Mouse (Mus musculus) brain, adult 2 months (tissue): ENCODE measurements around the gene Sec22a.
A peak's percentile ranks its signal among the peaks of the same experiment; 100 is the strongest.

Source experiments
- DNase-seq: peaks from one replicate; pipeline ENCODE4 v3.0.0; 2011; ENCODE audit warnings: low read depth, low spot score

Gene Sec22a

DNA sequence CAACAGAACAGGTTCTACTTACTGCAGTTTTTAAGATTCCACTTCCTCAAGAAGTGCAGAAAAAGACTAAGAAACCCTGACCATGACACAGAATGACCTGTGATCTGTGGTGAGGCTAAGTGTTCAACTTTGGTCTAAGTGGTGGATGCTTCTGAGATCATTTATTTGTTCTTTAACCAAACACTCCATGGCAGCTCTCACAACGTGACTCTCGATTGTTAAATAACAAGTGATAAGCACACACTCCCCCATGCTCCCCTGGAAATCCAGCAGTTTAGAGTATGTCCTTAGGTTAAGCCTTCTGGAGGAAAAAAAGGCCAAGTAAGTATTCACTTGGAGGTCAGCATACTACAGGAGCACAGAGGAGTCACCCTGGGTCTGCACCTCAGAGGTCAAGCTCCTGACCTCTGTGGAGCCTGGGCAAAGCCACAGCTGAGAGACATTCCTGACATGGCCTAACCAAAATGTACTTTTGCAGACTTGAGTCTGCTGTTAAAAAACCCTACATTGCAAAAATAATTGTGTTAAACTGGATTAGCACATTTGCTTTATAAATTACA is 53.1 kb downstream of the Sec22a start:
- no peak for DNase-seq

DNA sequence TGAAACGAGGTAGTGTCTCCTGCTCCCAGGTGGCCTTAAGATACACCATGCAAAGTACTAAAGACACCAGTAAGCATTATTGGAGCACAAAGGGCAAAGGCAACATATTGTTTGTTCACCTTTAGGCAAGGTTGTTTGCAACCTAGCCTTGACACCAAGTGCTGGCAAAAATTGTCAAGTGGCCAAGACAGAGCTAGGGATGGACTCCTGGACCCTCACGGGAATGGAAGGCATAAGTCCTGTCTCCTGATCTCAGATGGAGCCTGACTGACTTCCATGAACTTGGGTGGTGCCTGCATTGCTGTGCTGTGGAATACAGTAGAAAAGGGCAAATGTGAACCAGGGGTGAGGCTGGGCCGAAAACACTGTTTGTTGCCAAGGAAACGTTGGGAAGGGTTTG is 54.1 kb downstream of the Sec22a start:
- no peak for DNase-seq

DNA sequence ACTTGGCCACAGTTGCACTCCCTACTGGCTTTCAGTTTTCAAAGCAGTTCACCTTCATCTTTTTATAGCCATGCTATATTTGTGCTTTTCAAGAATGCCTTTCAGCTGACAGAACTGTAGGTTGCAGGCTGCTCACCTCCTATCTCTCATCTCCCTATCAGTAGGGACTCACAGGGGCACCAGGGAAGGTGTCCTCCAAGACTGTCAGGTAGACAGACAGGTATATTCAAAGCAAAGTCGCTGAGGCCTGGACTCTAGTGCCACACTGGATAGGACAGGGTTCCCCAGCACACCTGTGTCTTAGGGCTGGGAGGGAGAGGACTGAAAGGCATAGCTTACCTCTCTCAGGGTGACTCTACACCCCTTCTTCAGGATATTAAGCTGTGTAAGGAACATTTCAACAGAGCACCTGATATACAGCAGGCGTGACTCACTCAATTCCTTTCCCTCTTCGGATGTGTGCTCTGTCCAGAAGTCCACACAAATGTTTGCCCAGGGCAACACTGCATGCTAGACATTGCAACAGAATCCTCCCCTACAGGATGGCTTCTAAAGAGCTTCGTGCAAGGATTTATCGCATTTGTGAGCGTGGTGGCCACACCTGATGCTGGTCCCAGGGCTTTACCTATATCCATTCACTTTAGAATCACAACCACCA is 55.1 kb downstream of the Sec22a start:
- DNase-seq: peak; percentile 36

DNA sequence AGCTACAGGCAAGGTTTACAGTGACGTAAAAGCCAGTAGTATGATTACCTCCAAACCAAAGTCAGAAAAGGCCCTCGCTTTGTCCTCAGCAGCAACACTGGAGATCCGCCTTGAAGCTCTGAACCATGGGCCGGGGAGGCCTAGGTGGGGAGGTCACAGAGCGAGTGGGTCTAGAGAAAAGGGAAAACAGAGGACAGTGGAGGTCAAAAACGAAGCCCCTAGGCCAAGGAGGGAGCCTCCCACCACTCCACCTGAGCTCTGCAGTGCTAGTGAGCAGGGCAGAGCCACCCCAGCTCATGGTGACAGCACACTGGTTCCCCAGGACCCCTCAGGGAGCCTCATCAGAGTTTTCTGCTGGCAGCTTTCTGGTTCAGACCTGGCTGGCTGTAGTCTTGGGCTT is 55.7 kb downstream of the Sec22a start:
- DNase-seq: no peak

DNA sequence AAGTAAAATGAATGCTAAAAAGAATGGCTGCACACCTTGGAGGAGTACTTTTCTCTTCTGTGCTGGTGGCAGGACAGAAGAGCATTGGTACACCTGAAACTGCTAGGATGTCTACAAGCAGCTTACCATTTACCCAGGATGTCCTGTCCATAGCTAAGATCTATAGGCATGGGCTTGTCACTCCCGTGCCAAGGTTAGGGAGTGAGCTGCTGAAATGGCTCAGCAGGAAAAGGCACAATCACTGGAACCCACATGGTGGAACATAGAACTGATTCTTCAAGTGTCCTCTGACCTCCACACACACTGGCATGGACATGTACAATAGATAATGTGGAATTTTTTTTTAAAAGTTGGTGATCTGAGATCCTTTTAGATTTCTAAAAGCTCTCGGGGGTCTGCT is 56.4 kb downstream of the Sec22a start:
- DNase-seq: no peak

DNA sequence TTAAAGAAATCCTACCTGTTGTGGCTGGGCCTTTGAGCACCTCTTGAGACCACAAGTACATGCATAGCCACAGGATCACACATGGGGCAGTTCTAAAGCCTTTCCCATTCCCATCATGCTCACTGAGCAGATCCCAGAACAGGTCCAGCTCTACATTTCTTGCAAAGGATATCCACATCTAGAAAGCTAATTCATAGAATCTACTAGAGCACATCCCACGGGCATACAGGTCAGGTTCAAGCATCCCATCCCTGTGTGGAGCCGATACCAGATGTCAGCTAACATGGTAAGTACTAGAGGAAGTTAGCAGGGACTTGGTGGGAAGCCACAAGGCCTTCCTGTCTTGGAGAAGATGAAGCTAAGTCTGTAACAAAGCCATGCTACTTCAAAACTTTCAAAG is 57.1 kb downstream of the Sec22a start:
- DNase-seq: no peak

DNA sequence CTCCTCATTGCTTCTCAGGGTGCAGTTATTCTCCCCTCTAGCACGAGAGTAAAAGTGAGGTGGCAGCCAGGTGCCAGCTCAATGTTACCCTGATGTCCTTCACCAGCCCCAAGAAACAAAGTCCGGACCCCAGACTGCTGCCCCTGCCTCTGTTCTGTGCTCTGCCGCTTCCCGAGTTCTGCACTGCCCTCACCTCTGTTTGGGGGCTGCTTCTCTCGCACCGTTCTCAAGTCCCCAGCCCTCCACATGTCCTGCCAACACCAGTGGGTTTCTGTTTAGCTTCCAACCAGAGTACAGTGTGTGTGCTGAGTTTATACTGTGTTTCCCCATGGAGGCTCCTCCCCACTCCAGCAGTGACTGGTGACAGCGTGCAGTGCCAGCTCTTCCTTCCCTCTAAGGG is 58.5 kb downstream of the Sec22a start:
- no peak for DNase-seq

DNA sequence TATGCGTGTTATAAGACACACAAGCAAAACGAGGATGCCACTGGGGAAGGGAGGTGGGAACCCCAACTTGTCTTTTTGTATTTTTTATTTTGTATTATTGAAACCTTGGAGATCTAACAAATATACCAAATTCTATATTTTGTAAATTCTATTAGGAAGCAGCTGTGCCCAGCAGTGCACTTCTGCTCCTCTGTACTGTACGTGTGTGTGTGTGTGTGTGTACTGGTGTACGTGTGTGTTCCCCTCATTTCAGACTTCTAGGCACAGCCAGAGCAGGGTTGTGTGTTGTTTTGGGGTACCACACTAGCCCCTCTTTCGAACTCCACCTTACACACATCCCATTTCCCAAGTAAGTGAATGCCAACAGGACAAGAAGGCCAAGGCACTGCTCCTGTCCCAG is 59.3 kb downstream of the Sec22a start:
- no peak for DNase-seq

DNA sequence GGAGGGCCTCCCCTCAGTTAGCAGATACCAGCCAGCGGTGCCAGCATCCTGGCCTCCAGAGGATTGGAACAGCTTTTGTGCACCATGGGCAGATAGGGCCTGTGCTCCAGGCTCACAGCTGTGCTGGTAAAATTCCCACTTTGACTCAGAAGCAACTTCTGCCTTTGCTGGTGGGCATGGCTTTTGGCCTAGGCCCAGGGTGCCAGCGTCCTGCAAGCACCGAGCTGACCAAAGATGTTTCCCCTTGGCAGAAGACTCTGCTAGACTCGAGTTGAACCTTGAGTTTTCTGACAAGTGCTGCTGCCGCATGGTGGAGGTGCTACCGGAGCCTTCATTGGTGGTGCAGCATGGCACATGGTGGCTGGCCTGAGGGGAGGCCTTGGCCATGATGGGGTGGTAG is 60.0 kb downstream of the Sec22a start:
- no peak for DNase-seq

DNA sequence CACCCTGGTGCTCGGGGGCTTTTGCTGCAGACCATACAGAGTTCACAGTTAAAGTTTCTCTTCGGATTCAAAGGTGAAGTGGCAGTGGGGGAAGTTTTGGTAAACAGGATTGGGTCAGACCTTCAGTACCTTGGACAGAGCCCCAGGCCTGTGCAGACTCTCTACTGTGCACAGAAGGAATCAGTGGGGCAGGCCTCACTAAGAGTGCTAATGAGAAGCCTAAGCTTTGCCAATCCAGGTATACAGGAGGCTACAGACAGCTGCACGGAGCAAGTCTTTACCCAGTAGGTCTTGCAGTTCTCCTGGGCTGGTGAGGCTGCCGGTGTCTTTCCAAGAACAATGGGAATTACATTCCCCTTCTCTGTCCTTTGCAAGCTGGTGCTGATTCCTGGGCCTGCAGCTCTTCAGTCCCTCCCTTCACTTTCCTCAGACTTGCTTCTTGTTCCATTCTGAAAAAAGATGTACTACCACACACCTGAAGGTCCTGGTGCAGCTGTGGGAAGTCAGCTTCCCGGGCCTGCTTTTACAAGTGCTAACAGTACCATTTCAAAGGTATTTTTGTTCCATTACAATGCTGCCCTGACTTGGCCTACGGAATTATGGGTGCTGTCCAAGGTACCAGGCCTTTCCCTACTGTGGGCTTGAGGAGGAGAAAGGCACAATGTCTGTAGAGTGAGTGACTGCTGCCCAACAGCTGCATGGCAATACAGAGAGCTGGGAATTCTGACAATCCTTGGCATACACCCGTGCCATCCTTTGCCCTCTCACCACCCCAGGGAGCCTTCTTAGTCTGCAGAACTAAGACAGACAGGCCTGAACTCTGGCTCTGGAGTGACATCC is 61.1 kb downstream of the Sec22a start:
- no peak for DNase-seq

DNA sequence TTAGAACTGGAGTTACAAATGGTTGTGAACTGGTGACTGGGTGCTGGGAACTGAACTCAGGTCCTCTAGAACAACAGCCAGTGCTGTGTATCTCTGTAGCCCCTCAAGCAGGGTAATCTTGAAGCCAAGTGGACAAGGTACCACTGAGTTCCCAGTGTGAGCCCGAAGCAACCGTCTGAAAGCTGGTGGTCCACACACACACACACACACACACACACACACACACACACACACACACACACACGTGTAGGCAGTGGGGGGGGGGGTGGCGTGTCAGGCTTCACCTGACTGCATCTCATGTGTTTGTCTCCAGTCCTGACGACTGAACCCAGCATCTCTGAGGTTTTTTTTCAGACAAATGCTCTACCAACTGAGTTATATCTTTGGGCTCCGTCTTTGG is 63.6 kb downstream of the Sec22a start:
- no peak for DNase-seq

DNA sequence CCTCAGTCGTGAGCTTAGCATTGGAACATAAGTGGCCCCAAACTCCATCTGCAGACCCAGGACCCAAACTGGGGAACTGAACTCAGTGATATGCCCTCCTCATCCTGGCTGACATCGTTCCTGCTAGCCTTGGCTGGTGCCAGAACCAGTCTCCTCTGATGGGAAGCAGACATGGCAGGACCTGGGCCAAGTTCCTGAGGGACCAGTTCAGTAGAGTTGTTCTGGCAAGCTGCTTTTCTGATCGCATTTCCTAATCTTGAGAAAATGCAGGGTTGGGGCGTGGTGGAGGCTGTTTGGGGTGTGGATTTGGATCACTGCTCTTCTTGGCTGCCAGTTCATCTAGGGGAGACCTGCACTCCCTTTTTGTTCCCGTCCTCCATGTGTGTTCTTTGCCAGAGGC is 65.9 kb downstream of the Sec22a start:
- no peak for DNase-seq

DNA sequence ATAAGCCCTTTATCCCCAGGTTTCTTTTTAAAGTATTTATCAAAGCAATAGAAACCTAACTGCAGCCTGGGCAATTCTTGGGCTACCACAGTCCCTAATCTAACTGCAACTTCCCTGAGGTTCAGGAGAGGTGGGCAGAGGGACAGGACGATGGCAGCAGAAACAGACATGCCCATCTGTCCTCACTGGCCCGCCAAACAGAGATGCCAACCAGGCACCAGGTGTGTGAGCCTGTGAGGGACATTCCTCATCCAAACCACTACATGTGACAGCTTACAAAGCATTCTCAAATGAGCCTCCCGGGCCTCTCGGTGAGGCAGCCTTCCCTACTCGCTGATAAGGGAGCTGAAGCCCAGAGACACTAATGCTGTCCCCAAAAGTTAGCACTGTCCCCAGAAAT is 76.5 kb downstream of the Sec22a start:
- DNase-seq: no peak

DNA sequence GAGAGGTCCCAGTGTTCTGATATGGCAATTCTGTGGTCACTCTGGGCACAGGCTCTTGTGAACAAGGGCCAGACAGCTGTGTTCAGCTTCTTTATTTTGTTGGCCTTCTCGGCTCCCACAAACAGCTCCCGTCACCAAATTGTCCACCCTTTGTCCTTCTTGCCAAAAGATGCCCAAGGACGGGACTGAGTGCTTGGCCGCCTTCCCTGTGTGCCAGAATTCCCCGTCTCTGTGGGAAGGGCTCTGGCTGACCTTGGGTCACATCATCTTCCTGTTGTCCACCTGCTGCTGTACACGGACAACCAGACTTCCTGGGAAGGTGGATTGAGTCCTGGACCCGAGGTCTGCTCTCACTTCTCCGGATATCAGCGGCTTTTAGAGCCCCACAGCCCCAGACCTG is 77.9 kb downstream of the Sec22a start:
- DNase-seq: no peak

DNA sequence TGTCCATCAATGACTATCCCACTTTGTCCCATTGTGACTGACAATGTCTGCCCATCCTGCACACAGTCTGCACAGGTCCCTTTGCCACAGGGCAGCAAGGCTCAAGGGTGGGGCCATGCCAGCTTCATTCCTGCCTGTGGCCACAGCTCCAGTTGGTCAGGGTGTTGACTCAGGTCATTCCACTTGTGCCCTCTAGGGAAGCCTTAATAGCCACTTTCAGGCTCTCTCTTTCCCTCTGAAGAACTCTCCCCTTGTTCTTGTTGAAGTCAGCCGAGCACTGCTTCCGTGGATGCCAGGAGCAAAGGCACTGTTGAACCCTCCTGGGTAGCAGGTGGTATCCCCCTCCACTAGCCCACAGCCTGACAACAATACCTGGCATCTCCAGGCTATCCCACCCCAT is 81.3 kb downstream of the Sec22a start:
- no peak for DNase-seq

DNA sequence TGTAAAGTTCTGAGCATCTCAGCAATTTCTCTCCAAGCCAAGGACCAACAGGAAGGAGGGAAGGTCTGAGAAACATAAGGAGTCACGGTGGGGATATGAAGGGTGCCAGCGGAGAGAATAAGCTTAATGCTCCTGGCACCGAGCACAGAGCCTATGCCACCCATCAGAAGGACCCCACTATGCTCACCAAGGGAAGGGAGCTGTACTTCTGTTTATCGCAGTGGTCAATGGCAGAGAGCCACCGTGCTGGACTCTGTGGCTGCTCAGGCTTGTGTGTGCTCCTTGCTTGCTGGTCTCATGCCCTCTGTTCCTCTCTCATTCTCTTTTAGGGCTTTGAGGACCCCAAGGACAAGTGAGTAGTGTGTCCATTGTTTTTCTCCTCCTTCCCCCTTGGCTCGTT is 85.6 kb downstream of the Sec22a start:
- DNase-seq: no peak

DNA sequence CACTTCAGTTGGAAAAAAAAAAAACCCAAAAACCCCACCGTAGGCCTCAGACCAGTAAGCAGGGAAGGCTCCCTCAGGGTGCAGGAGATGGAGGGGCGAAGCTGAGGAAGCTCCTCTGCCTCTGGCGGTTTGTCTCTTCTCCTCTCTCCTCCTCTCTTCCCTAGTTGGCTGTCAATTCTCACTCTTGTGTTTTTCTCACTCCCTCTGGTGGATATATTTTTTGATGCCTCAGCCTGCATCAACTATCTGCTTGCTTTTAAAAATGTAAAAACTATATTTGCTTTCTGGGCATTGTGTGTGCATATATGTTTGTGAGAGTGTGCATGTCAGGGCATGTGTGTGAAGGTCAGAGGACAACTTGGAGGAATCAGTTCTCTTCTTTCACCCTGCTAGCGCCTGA is 91.3 kb downstream of the Sec22a start:
- DNase-seq: peak; percentile 40

DNA sequence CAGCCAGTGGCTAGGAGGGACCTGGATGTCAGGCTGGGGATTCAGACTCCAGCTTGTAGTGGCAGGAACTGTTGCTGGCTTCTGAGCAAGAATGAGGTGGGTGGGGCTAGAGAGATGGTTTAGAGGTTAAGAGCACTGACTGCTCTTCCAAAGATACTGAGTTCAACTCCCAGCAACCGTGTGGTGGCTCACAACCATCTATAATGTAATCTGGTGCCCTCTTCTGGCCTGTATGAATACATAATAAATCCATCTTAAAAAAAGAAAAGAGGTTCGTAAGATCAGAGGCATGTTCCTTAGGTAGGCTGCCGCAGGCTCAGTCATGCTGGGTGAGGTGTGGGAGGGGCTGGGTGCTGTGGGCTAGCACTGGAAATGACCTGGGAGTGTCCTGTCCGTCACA is 92.1 kb downstream of the Sec22a start:
- DNase-seq: peak; percentile 51

DNA sequence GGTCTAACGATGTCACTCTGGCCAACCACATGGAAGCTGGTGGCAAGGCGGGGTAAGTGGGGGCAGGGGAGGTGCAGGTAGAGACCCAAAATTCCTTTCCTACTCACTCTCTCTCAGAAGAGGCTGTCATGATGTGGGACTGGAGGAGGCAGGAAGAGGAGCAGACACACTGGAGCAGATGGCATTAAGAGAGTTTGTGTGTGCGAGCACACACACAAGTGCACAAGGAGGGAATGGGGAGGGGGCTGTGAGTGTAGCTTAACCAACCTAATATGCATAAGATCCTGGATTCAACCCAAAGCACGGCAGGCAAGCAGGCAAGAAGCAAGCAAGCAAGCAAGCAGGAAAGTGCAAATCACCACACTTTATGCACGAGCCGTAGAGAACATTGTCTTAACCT is 92.8 kb downstream of the Sec22a start:
- DNase-seq: no peak

DNA sequence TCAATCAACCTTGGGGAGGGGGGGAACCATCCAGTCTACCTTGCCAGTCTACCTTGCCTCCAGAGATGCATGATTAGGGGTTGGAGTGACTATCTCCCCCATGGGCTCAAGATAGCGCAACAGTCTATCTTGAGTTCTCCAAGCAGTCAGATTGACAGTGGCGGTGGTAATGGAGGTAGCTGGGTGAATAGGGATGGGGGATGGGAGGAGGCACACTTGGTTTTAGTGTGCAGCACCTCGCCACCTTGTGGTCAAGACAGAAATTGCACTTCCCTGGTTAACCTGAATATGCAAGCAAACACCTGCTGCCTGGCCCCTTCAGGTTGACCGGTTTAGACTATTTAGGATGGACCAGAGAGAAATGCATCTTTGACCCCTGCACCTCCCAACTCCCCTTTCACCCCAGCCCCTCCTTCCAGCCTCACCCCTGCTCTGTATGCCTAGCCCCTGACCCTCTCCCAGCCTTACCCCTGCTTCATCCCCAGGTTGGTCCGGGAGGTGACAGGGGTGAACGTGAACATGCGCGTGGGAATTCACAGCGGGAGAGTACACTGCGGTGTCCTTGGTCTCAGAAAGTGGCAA is 93.3 kb downstream of the Sec22a start:
- peak; percentile 96 for DNase-seq
